Mouse (Mus musculus) lung, postnatal 10 days (tissue): ENCODE results near the gene Anln.

ENCODE experiments used
- DNase-seq: peaks from one replicate; pipeline ENCODE4 v3.0.0; 2021

Gene Anln

DNA sequence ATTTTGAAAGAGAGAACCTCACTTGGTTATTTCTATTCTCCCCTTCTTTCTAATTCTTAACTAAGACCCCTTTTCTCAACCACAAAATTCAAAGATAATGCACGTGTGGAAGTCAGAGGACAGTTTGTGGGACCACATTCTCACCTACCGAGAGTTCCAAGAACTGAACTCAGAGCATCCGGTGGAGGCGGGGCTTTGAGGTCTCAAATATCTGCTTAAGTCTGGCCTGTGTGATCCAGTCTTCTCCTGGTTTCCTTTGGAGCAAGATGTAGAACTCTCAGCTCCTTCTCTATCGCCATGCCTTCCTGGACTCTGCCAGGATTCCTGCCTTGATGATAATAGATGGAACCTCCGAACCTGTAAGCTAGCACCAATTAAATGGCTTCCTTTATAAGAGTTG lies 13.0 kb upstream of the Anln start:
- DNase-seq: no peak

DNA sequence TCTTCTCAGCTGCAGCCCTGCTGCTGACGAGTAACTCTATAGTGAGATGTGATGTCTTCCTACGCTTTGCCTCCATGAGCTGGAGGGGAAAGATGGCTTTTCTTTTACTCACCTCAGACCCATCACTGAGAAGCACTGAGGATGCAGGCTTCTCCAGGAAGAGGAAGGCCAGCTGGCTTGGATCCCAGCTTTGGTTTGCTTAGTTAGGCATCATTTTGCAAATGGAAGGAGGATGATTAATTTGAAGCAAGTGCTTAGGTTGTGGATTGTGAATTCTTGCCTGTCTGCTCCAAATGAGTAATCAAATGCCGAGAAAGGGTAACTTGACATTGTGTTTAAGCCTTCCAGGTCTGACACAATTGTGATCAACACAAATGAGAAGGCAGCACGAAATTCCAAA lies 10.0 kb upstream of the Anln start:
- peak; percentile 12 for DNase-seq

- no peak for DNase-seq
Measured at GRCm38 (mm10) chr9:22394725-22395124, 5.7 kb upstream of the Anln start.

GRCm38 (mm10) chr9:22390390-22390789 lies 1.4 kb upstream of the Anln start:
- peak; percentile 24 for DNase-seq

DNA sequence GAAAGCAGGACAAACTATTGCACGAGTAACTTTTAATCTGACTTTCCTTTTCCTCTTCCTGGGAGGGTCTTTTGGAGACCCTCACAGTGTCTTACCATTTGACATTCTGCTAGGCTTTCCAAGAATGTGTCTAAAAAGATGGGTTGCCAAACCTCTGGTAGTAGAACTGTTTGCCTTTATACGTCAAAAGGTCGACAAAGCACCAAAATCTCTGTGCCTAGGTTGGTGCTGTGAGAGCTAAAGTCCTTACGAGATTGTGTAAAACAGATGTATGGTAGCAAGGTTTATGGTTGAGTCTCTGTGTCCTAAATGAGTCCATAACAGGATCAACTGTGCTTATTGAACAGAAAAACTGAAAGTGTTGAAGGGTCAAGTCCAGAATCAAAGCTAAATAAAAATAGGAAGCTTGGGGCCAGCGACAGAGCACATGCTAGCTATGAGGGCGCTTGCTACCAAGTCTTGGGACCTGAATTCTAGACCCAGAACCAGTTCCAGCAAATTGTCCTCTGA lies 803 bp upstream of the Anln start:
- no peak for DNase-seq

DNA sequence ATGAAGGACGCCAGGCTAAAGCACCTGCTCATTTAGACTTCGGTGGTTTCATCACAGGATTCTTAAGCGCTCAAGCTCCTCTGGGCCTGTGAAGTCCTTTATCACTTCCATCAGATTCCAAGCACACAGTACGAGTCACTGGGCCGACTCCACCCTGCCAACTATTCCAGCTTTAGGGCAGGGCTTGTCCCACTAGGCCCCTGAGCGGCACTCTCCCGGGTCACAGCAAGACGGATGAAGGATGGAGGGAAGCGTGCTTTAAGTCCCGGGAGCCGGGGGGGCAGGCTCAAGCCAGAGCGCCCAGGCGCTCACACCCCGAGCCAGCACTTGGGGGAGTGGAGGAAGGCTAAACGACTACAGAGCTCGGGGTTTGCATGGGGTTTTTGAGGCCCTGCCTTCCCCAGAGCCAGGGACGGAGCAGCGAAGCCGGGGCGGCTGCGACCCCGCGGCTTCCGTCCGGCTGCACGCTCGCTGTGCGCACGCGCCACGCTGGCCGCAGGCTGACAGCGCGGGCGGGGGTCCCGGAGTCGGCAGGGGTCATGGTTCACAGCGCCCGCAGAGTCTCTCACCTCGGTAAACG lies 497 bp downstream of the Anln start:
- peak; percentile 44 for DNase-seq

DNA sequence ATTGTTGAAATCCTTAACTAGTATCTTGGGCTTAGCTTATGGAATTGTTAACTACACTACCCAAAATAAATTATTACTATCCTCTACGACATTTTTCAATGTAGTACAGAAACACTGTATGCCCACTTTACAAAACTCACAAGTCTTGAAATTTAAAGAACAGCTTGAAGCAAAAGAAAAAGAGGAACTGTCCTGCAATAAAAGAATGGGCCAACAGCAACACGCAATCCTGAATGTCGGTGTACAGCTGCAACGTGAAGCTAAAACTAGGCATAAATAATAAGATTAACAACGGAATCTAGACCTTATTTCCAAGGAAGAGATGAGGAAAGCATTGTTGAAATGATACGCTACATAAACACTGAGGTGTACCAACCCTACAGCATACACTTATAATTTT lies 1.1 kb downstream of the Anln start:
- no peak for DNase-seq

DNA sequence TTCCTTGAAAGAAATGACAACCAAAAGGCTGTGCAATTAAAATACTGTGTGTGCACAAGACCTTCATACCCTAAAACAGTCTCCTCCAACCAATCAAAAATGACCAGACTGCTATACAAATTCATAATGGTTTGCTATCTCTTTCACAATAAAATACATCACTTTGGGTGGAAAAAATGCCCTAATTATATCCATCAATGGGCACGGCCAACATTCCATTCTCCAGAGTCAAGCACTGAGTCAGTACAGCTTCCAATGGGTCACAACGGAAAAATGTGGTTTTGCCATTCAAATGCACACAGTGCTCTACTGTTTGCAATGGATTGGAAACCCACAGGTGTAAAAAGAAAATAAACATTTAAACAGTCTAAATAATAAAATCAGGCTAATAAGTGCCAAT lies 3.1 kb downstream of the Anln start:
- no peak for DNase-seq

DNA sequence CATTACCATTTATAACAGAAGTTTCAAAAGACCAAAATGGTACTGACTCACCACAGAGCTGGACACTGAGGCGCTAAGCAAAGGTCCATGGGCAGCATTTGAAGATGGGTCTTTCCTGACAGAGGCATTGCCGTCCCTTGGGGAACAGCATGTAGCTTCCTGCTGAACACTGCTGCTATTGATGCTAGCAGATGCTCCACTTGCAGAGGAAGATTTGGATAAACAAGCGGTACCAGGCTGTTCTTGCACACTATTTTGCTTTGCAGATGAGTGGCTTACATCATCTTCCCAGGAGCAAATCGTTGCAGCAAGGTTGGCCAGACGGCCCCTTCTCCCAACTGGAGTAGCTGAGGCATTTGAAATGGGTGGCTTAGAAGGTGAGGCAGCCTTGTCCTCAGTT lies 12.9 kb downstream of the Anln start:
- DNase-seq: no peak

- peak; percentile 20 for DNase-seq
Measured at GRCm38 (mm10) chr9:22372760-22373159, 16.2 kb downstream of the Anln start.

DNA sequence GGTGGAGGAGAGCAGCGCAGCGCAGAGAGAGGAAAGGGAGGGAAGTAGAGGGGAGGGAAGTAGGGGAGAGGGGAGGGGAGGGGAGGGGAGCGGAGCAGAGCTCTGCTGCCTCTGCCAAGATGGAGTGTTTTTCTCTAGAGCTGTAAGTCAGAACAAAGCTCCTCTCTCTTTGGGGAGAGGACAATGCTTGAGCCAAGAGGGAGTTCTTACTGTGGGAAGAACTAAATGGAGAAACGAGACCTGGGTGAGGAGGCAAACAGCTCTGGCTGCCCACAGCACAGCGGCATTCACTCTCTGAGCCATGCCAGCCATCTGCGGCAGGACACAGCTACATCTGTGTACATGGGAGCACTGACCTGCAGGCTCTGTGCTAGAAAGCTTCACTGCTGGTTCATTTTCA lies 21.0 kb downstream of the Anln start:
- peak; percentile 6 for DNase-seq

- DNase-seq: no peak
Measured at GRCm38 (mm10) chr9:22366621-22367020, 22.4 kb downstream of the Anln start.

DNA sequence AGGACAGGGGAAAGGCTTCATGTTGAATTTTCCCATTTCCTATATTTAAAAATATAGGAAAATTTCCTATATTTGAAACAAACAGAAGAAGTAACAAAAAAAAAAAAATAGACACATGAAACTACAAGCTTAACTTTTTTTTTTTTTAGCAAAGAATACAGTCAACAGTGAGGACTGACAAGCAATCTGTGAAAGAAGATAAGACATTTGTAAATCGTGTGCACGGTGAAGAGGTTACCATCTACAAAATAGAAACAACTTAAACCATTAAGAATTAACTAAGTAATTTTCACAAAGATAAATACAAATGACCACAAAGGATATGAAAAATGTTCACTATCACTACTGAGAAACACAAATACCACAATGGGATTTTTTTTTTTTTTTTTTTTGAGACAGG lies 22.8 kb downstream of the Anln start:
- no peak for DNase-seq

GRCm38 (mm10) chr9:22360916-22361315 lies 28.1 kb downstream of the Anln start:
- DNase-seq: no peak

GRCm38 (mm10) chr9:22355919-22356318 lies 33.1 kb downstream of the Anln start:
- DNase-seq: no peak

GRCm38 (mm10) chr9:22353901-22354300 lies 35.1 kb downstream of the Anln start:
- DNase-seq: no peak

DNA sequence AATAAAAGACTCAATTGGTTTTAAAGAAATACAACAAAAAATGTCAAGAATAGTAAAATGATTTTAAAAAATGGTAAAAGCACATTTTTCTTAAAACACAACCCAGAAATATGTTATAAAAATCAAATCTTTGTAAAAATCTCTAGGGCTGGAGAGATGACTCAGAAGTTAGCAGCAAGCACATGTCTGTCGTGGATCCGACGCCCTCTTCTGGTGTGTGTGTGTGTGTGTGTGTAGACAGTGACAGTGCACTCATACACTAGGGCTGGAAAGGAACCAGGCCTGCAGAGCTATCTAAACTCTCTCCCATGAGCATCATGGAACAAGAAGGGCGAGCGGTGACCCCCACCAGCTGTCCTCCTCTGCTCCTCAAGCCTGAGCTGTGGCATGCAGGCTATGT lies 35.5 kb downstream of the Anln start:
- peak; percentile 6 for DNase-seq

- no peak for DNase-seq
Measured at GRCm38 (mm10) chr9:22340331-22340730, 48.7 kb downstream of the Anln start.

DNA sequence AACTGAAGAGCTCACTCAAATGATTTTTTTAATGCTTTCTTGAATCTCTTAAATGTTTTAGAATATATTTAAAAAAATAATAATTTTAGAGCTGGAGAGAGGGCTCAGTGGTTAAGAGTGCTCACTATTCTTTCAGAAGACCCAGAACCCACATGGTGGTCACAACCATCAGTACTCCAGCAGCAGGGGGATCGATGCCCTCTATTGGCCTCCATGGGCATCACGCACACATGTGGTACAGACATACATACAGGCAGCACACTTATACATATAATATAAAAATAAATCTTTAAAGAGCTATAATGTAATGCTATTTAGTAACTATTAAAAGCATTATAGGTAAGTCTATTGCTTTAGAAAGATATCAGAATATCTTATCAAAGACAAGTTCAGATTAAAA lies 51.8 kb downstream of the Anln start:
- no peak for DNase-seq

DNA sequence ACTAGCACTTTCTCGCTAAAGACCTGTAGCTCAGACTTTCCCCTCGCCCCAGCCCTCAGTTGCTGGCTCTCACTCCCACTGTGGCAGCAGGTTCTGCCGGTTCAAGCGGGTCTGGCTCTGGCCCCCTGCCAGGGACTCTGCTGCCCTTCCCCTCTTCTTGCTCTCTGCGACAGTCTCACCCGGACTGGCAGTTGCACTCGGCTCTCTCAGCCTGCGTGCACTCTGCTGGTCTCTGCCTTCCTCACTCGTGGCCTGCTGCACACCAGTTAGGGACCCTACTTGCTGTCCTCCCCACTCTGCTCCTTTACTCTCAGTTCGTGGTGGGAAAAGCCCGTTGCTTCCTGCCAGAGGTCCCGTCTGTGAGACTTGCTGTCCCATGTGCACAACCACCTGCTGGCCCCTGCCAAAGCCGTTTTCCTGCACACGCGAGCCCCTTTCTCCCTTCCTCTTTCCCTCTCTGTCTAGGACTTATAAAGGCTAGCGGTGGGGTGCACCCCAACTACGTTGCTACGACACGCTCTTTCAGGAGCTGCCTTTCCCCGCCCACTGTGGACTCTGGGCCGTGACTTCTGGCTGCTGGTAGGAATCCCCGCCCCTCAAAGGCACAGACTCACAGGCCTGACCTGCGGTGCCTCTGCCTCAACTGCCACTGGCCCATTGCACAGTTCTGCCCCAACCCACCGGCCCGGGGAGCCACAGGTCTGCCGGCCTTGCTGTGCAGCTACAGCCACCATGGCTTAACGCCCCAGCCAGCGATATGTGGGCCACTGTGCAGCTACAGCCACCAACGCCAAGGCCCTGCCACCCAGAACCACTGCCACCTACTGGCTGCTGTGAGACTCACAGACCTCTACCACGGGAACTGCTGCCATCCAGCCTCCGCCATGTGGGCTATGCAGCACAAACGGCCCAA lies 61.3 kb downstream of the Anln start:
- DNase-seq: peak; percentile 95

- DNase-seq: peak; percentile 44
Measured at GRCm38 (mm10) chr9:22327099-22327474, 61.9 kb downstream of the Anln start.

GRCm38 (mm10) chr9:22324579-22324978 lies 64.4 kb downstream of the Anln start:
- no peak for DNase-seq

DNA sequence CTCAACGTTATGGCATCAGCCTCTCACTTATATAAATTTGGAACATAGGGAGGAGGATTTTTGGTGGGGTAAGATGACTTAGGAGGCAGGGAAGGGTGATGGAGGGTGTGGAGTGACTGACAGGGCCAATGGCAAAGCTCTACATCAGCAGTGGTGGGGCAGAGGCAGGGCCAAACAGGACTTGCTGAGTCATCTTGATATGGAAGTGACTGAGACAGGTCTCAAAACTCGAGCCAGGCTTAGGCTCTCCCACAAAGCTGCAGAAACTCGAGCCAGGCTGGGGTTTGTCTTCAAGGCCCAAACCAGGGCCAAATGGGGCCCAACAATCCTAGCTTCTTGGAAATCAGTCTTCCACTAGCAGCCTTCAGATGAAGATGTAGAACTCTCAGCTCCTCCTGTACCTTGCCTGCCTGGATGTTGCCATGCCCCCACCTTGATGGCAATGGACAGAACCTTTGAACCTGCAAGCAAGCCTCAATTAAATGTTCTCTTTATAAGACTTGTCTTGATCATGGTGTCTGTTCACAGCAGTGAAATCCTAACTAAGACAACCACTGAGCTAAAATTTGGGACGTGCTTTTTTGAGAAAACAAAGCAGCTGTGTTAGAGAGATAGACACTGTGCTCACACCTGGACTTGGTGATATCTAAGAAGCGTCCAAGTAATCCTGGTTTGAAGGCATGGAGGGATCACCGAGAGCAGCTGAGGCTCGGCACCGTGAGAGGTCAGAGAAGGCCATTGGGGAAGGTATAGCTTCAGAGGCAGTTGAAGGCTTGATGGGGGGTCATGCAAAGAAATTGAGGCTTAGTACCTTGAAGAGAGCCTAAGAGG lies 66.4 kb downstream of the Anln start:
- DNase-seq: no peak

DNA sequence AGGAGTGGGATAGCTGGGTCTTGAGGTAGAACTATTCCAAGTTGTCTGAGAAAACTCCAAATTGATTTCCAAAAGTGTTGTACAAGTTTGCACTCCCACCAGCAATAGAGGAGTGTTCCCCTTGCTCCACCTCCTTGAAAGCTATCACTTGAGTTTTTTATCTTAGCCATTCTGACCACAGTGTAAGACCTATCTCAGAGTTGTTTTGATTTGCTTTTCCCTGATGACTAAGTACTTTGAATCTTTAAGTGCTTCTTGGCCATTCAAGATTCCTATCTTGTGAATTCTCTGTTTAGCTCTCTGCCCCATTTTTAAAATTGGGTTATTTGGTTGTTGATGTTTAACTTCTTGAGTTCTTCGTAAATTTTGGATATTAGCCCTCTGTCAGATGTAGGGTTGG lies 69.9 kb downstream of the Anln start:
- DNase-seq: no peak
